Mouse (Mus musculus) heart, adult 2 months (tissue): Measurements from ENCODE around the gene Gins2.

Source experiments
- CTCF ChIP-seq: fragments of 200-600 bp; IDR thresholded peaks from 2 replicates; pipeline ENCODE4 v1.8.1; 2022; ENCODE audit warnings: antibody characterized with exemption, mild to moderate bottlenecking, moderate library complexity
- POLR2A ChIP-seq: fragments of 200-500 bp; IDR thresholded peaks from 2 replicates; pipeline ENCODE4 v1.6.1; 2011; ENCODE audit warnings: mild to moderate bottlenecking, low read depth, low read length, control low read depth; ENCODE audit not compliant: insufficient read depth

DNA sequence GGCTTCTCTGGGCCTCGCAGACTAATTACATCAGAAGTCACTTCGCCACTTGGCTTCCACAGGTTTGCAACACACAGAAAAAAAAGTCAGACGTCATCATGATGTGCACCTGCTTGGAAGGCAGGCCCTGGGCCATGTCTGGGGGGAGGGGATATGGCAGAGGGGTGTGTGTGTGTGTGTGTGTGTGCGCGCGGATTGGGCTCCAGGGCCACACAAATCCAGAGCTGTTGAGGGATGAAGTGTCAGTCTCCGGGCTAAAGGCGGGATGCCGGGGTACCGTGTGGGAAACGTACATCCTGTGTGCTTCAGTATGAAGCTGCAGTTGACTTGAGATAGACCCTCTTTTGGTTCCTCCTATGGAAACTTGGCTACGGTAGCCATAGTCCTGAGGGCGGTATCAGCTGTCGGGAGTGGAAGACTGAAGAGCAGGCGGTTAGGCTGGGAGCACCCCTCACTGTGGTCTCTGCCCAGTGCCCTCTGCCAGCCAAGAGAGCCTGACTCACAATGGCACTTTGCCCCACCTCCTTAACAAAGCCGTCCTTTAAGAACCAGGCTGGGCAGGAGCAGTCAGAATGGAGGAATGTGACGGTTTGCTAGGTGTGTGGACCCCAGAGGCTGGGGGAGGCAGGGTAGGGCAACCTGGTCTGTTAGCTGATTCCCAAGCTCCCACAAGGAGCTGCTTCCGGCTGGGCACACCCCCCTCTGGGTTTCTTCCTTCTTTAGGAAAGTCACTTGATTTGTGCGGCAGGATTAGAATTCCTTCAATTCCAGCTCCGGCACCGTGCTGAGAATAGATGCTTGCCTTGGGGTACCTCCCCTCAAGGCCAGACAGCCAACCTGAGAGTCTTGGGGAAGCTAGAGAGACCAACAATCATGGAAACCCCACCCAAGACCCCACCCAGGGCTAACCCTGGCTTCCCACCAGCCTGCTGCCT is 42.6 kb upstream of the Gins2 start:
- TF ChIP-seq CTCF (no peak), POLR2A (no peak)
